Mouse (Mus musculus) hematopoietic stem cell, adult 5-6 weeks (primary cell): ENCODE data around the gene Fblim1. TPM values are rescaled to one million over a fixed set of nuclear protein-coding genes. Genes with fewer than 3 reads are reported as not detected.

Experiments
- ATAC-seq, 2 experiments: fragments of 125-278 bp in 1 of 2; replicated peaks in 1 of 2; 2 replicates each; pipeline ENCODE4 v1.8.0; 2016 to 2017; ENCODE audit warnings: inconsistent platforms in 2 of 2, mild to moderate bottlenecking in 2 of 2, moderate number of reproducible peaks in 2 of 2, low read depth in 1 of 2, moderate TSS enrichment in 1 of 2; ENCODE audit not compliant: low FRiP score in 2 of 2, poor library complexity in 2 of 2, severe bottlenecking in 2 of 2, insufficient read depth in 1 of 2, low TSS enrichment in 1 of 2
- total RNA-seq: library from RNA; stranded (forward); fragments of 172-1452, 232-1000 nt; gene quantifications from 2 replicates; pipeline ENCODE4 v1.2.3, GENCODE M21; 2017

Fblim1 gene
- total RNA-seq, 1 experiment from 2014 or later = 0.35 TPM

- no peak for ATAC-seq
These were observed 3.6 kb upstream of the Fblim1 start for GRCm38 (mm10) chr4:141609538-141609937.

GRCm38 (mm10) chr4:141605421-141605820, 475 bp downstream of the Fblim1 start:
- ATAC-seq = no peak

- ATAC-seq = no peak
These were observed 1.4 kb downstream of the Fblim1 start for GRCm38 (mm10) chr4:141604493-141604892.

- ATAC-seq = no peak
These were observed 2.0 kb downstream of the Fblim1 start for GRCm38 (mm10) chr4:141603921-141604320.

GRCm38 (mm10) chr4:141602523-141603223, 3.2 kb downstream of the Fblim1 start:
- 0 out of 4 replicates have a peak, but pooled peaks of 1 of the 2 experiments have one; percentile 15 for ATAC-seq

- ATAC-seq = no peak
These were observed 4.6 kb downstream of the Fblim1 start for GRCm38 (mm10) chr4:141601148-141601862.

GRCm38 (mm10) chr4:141600364-141600763, 5.5 kb downstream of the Fblim1 start:
- no peak for ATAC-seq

- ATAC-seq = no peak
These were observed 6.4 kb downstream of the Fblim1 start for GRCm38 (mm10) chr4:141599251-141600141.

- no peak for ATAC-seq
These were observed 7.0 kb downstream of the Fblim1 start for GRCm38 (mm10) chr4:141598894-141599250.

- ATAC-seq = 0 out of 4 replicates have a peak, but pooled peaks of 1 of the 2 experiments have one; percentile 24
These were observed 7.5 kb downstream of the Fblim1 start for GRCm38 (mm10) chr4:141598199-141598893.

- ATAC-seq = no peak
These were observed 9.1 kb downstream of the Fblim1 start for GRCm38 (mm10) chr4:141596700-141597328.

- no peak for ATAC-seq
These were observed 10.2 kb downstream of the Fblim1 start for GRCm38 (mm10) chr4:141595605-141596268.

- no peak for ATAC-seq
These were observed 10.8 kb downstream of the Fblim1 start for GRCm38 (mm10) chr4:141595138-141595537.

GRCm38 (mm10) chr4:141591547-141591946, 14.3 kb downstream of the Fblim1 start:
- ATAC-seq = no peak; a peak in 1 of 4 replicates

- no peak for ATAC-seq
These were observed 22.0 kb downstream of the Fblim1 start for GRCm38 (mm10) chr4:141583919-141584318.

GRCm38 (mm10) chr4:141581051-141581450, 24.8 kb downstream of the Fblim1 start:
- ATAC-seq = no peak
